Mouse (Mus musculus) Patski (cell line): ENCODE data around the gene Slc1a2. TPM values are rescaled to one million over a fixed set of nuclear protein-coding genes. Genes with fewer than 3 reads are reported as not detected.

Experiments used
- ATAC-seq: fragments of 100-300 bp; one replicate; pipeline ENCODE4 v1.8.0; 2021
- CTCF ChIA-PET: fragments of 350-600 bp; sonication (Branson Sonifier 250); formaldehyde crosslinking; loops from one replicate; lab custom pipeline; 2022; ENCODE audit warnings: inconsistent platforms; lab: Charles Lee
- POLR2A ChIA-PET: fragments of 350-600 bp; sonication (Branson Sonifier 250); formaldehyde crosslinking; loops from one replicate; lab custom pipeline; 2022; ENCODE audit warnings: antibody characterized with exemption, inconsistent platforms; lab: Charles Lee
- DNase-seq: peaks from one replicate; pipeline ENCODE4 v3.0.0-alpha.2; 2011; ENCODE audit warnings: low read depth, low spot score
- H3K27me3 ChIP-seq: fragments of 371-371 bp; one replicate; pipeline ENCODE4 v1.5.1; 2021
- CTCF ChIP-seq: fragments of 100-300 bp; IDR thresholded peaks from one replicate; pipeline ENCODE4 v1.5.1; 2021
- in situ Hi-C: fragments of 300-500 bp; cut with MboI; formaldehyde crosslinking; loops from 3 replicates; pipeline ENCODE4 v1.11.1; 2018; ENCODE audit warnings: low pct_unique_long_range_greater_than_20kb, mixed read lengths
- polyA plus RNA-seq: library from polyadenylated mRNA; unstranded; gene quantifications from one replicate; pipeline ENCODE4 v1.2.3, GENCODE M21; 2021

The Slc1a2 gene
- polyA plus RNA-seq, 1 experiment from 2014 or later, result 0.92 TPM

DNA sequence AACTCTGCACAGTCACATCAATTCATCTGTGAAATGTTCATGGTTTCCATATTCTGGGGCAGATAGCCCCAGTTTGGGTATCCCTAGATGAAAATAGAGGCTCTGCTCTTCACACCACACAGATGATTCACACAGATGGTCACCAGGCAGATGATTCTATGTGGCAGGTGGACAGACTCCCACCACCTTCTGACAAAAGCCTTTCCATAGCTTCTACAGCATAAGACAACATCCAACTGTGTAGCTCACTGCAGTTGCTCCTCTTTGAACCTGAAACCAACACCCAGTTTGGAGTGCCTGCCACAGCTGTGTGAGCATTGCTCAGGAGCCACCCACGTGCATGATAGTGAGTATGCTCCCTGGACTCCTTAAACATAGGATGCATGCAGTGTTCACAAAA, 46.3 kb downstream of the Slc1a2 start:
- no peak for TF ChIP-seq CTCF
- no peak for ATAC-seq
- no peaks in the 10 kb centered on the region for H3K27me3 ChIP-seq
- in situ Hi-C loops, result no loop called here
- no peak for DNase-seq
- ChIA-PET POLR2A (interaction anchor here (0.6 kb wide), 1 partner anchor 18 kb away, joined by 3 read pairs; no protein-coding TSS in a partner anchor), CTCF (no interaction called here)

DNA sequence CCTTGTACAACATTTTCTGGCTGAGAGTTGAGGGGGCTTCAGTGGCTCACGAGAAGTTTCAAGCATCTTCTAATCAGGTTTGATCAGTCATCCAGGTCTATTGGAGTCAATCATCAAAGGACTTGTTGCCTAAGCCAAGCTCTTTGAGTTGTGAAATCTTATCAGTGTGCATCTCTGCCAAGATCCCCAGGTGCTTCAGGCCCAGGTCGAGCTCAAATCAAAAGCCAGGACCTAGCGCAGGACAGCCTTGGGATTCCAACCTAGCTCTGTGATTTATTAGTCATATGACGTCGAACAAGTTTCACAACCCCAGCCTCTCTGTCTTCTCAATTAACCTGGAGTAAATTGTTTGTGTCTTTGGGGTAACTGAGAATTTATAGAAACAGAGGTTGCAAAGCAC, 53.1 kb downstream of the Slc1a2 start:
- H3K27me3 ChIP-seq, result no peaks in the 10 kb centered on the region
- in situ Hi-C loops, result no loop called here
- ATAC-seq (no peak), DNase-seq (no peak)
- CTCF ChIA-PET, result interaction anchor here (0.6 to 1.3 kb wide), 2 partner anchors 10 to 307 kb away, joined by 3 read pairs; no protein-coding TSS in a partner anchor
- TF ChIP-seq CTCF, result no peak
- POLR2A ChIA-PET, result no interaction called here

DNA sequence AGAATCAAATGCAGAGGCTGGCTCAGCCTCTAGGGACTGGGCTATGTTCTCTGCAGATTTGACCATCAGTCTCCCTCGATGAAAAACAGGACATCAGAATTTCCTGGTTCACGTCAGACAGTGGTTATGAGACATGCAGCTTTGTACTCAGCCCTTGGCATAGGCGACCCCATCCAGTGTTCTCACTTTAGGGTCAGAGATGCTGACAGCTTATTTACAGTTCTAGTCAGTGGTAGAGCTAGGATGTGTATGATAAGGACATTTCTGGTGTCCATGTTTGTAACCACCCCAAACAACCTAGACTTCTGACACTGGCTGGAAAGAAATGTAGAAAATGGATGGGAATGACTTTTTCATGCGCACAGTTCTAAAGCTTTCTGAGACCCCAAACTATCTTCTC, 53.6 kb downstream of the Slc1a2 start:
- H3K27me3 ChIP-seq, result no peaks in the 10 kb centered on the region
- ChIA-PET CTCF (interaction anchor here (0.6 to 1.3 kb wide), 2 partner anchors 9 to 306 kb away, joined by 3 read pairs; no protein-coding TSS in a partner anchor), POLR2A (no interaction called here)
- ATAC-seq (no peak), DNase-seq (no peak)
- no peak for TF ChIP-seq CTCF
- in situ Hi-C loops, result no loop called here

DNA sequence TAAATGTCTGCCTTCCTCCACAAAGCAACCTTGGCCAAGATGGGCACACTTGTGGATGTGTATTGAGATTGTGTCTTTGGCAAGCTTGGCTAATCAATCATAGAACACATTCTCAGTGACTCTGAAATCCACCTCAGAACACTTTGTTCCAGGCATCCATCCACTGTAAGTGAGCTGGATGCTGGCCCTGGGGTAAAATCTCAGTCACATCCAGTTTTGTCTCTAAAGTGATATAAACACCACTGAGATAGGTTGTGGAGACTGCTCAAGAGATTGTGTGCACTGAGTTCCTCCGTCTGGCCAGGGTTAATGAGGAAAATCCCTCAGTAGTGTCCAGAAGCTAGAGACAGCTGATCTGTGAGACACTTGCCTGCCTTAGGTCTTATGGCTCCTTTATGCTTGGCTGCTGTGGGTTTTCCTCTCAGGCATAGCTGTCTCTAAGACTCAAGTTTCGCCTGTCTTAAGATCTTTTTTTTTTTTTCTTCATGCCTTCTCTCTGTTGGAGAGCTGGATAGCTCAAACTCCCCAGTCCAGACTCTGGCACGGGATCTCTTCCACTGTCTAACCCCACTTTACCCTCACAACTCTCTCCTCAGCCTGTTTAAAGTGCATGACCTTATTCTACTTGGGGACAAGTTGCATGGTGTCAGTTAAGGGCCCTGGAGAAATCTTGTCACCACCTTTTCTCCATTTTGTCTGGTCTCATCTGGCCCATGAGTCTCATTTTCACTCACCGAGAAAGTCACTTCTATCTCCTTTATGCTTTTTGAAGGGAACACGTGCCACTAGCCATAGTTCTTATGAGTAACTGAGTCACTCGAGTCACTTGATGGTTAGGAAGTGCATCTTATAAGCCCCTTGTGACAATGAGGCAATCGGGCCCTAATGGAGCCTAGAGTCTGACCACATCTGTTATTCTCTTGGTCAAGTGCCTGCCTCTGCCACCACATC, 54.5 kb downstream of the Slc1a2 start:
- in situ Hi-C loops, result no loop called here
- no peak for DNase-seq
- H3K27me3 ChIP-seq, result no peaks in the 10 kb centered on the region
- ChIA-PET CTCF (interaction anchor here (1.3 kb wide), 1 partner anchor 8 kb away, joined by 3 read pairs; no protein-coding TSS in a partner anchor), POLR2A (no interaction called here)
- no peak for ATAC-seq
- TF ChIP-seq CTCF, result no peak

DNA sequence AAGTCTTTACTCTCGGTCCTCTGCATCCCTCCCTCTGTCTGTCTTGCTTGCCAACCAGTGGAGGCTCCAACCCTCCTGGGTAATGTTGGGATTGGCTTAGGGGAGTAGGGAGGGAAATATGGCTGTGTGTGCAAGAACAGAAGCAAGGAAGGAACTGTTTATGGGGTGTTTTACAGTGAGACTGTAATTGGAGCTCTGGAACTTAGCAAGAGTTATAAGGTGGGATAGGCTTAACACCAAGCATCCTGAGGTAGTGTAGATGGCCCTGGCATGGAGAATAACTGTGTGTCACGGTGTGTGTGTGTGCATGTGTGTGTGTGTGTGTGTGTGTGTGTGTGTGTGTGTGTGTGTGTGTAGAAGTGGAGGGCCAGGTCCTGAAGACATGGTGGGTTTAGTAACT, 55.9 kb downstream of the Slc1a2 start:
- DNase-seq (no peak), ATAC-seq (no peak)
- CTCF ChIA-PET, result no interaction called here
- no peak for TF ChIP-seq CTCF
- POLR2A ChIA-PET, result no interaction called here
- in situ Hi-C loops, result no loop called here
- no peaks in the 10 kb centered on the region for H3K27me3 ChIP-seq

DNA sequence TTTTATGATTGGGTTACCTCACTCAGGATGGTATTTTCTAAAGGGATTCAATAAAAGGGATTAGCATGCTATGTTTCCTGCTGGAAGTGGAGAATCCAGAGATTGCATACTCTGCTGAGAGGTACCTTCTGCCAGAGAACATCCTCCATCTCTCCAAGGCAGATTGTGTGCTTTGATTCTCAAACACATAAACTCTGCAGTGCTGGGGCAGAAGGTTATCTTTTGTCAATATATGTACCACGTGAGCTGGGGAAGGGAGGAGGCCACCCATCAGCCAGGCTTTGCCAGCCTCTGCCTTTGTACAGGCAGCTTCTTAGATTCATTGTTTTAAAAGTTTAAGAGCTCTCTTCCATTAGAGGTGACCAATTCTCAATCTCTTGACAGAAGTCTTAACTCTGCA, 57.3 kb downstream of the Slc1a2 start:
- no peak for TF ChIP-seq CTCF
- H3K27me3 ChIP-seq, result no peaks in the 10 kb centered on the region
- ChIA-PET POLR2A (no interaction called here), CTCF (interaction anchor here (1.1 to 1.2 kb wide), 2 partner anchors 17 to 30 kb away, joined by 3 read pairs; no protein-coding TSS in a partner anchor)
- in situ Hi-C loops, result no loop called here
- ATAC-seq (no peak), DNase-seq (no peak)

DNA sequence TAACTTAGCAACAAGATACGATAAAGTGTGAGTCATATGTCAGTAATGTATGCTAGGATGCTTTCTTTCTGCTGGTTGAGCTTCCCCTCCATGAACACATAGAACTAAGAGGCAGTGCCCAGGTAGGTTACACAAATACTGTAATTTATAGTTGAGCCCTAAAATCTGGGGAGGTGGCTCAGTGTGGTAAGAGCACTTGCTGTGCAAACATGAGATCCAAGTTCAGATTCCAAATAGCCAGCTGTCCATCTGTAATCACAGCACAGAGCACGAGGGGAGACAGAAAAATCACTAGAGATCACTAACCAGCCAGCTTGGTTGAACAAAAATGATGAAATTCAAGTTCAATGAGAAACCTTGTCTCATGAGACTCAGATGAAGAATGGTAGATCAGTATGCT, 63.4 kb downstream of the Slc1a2 start:
- ChIA-PET POLR2A (no interaction called here), CTCF (interaction anchor here (1.0 to 1.6 kb wide), 2 partner anchors 10 to 13 kb away, joined by 3 to 4 read pairs; no protein-coding TSS in a partner anchor)
- no peak for TF ChIP-seq CTCF
- DNase-seq (no peak), ATAC-seq (no peak)
- in situ Hi-C loops, result no loop called here
- H3K27me3 ChIP-seq, result no peaks in the 10 kb centered on the region

DNA sequence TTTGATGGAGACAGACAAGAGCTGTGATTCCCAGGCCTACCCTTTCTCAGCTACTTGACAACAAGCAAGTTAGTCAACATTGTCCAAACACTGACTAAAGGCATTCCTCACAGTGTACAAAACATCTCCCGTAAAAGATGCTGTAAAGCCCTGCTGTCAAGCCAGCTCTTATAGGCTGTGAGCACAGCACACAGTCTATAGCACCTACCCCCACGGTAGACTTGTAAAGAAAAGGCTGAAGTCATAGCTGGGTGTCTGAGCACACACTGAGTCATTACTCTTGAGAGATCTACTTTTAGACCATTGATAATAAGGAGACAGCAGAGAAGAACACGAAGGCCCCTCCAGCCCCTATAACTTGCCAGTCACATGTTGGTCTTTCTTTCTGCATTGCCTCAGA, 66.6 kb downstream of the Slc1a2 start:
- POLR2A ChIA-PET, result no interaction called here
- ATAC-seq, result no peak

DNA sequence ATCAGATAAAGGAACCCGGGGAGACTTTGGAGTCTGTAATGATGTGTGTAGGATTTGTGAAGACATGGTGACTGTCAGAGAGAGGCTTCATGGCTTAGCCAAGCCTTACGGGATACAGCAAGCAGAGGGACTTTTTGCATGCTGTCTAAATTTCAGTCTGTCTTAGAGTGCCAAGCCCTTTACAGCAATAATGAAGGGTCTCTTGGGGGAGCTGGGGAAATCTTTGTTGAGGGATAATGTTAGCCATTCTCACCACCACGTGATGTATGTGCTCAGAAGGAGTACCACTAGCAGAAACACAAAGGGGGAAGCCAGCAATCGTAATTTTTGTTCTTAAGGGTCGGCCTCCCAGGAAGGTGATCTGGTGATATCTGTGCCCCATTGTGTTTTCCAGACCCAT, 71.9 kb downstream of the Slc1a2 start:
- in situ Hi-C loops, result no loop called here
- H3K27me3 ChIP-seq, result no peaks in the 10 kb centered on the region
- ChIA-PET POLR2A (no interaction called here), CTCF (interaction anchor here (1.5 to 1.9 kb wide), 2 partner anchors 10 to 14 kb away, joined by 3 to 4 read pairs; no protein-coding TSS in a partner anchor)
- DNase-seq (no peak), ATAC-seq (no peak)
- TF ChIP-seq CTCF, result no peak

More for the DNA sequence above, 66.6 kb downstream of the Slc1a2 start:
- no peak for TF ChIP-seq CTCF
- no peak for DNase-seq
- CTCF ChIA-PET, result interaction anchor here (1.3 to 1.5 kb wide), 2 partner anchors 9 to 12 kb away, joined by 3 read pairs; no protein-coding TSS in a partner anchor
- in situ Hi-C loops, result no loop called here
- H3K27me3 ChIP-seq, result no peaks in the 10 kb centered on the region

DNA sequence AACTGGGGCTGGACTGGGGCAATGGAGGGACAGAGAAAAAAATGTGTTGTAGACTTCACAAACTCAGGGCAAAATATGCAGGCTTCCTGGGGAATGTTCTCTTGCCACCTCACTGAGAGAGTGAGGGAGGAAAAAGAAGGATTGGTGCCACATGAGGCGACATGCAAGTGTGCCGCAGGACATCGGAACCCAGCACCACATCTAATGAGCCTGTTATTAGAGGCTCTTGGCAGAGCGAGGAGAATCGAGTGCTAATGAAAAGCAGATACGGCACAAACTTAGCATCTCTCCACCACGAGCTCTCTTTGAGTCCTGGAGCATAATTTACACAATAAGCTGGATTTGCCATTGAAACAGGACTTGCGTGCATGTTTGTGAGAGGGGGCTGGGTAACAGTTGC, 72.3 kb downstream of the Slc1a2 start:
- ATAC-seq (no peak), DNase-seq (no peak)
- in situ Hi-C loops, result no loop called here
- POLR2A ChIA-PET, result no interaction called here
- CTCF ChIA-PET, result interaction anchor here (1.5 to 1.9 kb wide), 2 partner anchors 10 to 14 kb away, joined by 3 to 4 read pairs; no protein-coding TSS in a partner anchor
- no peaks in the 10 kb centered on the region for H3K27me3 ChIP-seq
- TF ChIP-seq CTCF, result no peak

DNA sequence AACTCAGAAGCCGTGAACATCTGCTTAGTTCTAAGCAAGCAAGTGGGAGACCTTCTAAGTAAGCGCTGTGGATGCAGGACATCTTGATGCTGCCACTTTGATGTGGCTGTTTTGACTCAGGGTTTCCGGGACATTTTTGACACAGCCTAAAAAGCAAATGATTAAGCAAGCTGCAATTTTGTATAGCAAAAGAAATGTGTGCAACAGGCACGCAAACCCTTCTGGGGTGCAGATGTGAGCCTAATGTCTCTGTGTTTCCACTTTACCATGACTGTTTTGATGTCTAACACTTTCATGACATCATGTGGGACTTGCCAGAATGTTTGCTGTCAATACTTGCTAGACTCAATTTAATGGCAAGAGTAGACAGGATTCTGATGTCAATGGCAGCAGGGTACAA, 74.7 kb downstream of the Slc1a2 start:
- DNase-seq, result no peak
- POLR2A ChIA-PET, result no interaction called here
- ATAC-seq, result no peak
- TF ChIP-seq CTCF, result no peak
- in situ Hi-C loops, result no loop called here
- no peaks in the 10 kb centered on the region for H3K27me3 ChIP-seq
- CTCF ChIA-PET, result interaction anchor here (1.2 to 1.7 kb wide), 2 partner anchors 11 to 18 kb away, joined by 3 to 5 read pairs; no protein-coding TSS in a partner anchor
